Mouse (Mus musculus) spleen, adult 2 months (tissue): ENCODE measurements at regions not wholly inside any gene's neighbourhood (a gene's known extent, or its start where the extent isn't known, plus 50 kb on each side); places are given as distances from the start of the nearest gene placed in this dataset.

Experiments
- DNase-seq, 2 experiments: peaks; one replicate each; pipeline versions ENCODE4 v3.0.0 to v3.0.0-alpha.2; 2012 to 2021; ENCODE audit warnings: low spot score in 2 of 2, low read depth in 1 of 2
- H3K27ac ChIP-seq: fragments of 200-500 bp; 2 replicates; pipeline ENCODE4 v1.5.1; 2012; ENCODE audit warnings: low read length, inconsistent platforms; ENCODE audit not compliant: insufficient read depth
- H3K27me3 ChIP-seq: fragments of 200-500 bp; 2 replicates; pipeline ENCODE4 v1.6.1; 2012; ENCODE audit warnings: mild to moderate bottlenecking, moderate library complexity, low read length, inconsistent platforms; ENCODE audit not compliant: control insufficient read depth, insufficient read depth
- H3K36me3 ChIP-seq: fragments of 200-500 bp; 2 replicates; pipeline ENCODE4 v1.6.1; 2012; ENCODE audit warnings: mild to moderate bottlenecking, low read length, inconsistent platforms; ENCODE audit not compliant: control insufficient read depth, insufficient read depth
- H3K4me1 ChIP-seq: fragments of 200-500 bp; 2 replicates; pipeline ENCODE4 v1.6.1; 2011; ENCODE audit warnings: inconsistent platforms; ENCODE audit not compliant: control insufficient read depth, insufficient read depth, insufficient read length
- H3K4me3 ChIP-seq: fragments of 200-500 bp; 2 replicates; pipeline ENCODE4 v1.5.1; 2011; ENCODE audit warnings: mild to moderate bottlenecking, inconsistent platforms; ENCODE audit not compliant: insufficient read depth, insufficient read length; ENCODE audit errors: extremely low read depth
- CTCF ChIP-seq: fragments of 200-500 bp; IDR thresholded peaks from 2 replicates; pipeline ENCODE4 v1.5.1; 2011; ENCODE audit warnings: mild to moderate bottlenecking, inconsistent platforms; ENCODE audit not compliant: insufficient read depth, insufficient read length, insufficient replicate concordance; ENCODE audit errors: extremely low read depth
- POLR2A ChIP-seq: fragments of 200-500 bp; IDR thresholded peaks from 2 replicates; pipeline ENCODE4 v1.6.1; 2011; ENCODE audit warnings: low read depth, low read length, inconsistent platforms
- WGBS: fragments of 180-500 bp; shearing (Covaris S2); methylation state at CpG from one replicate; pipeline ENCODE4 v1.1.7; 2018; 5-methylcytosine and 5-hydroxymethylcytosine counted together

- TF ChIP-seq CTCF (no peak), POLR2A (no peak)
- Histone ChIP-seq H3K27ac (no peak overlapping the region), H3K27me3 (no peaks in the 10 kb centered on the region), H3K4me1 (no peaks in the 10 kb centered on the region), H3K4me3 (no peak overlapping the region), H3K36me3 (no peaks in the 10 kb centered on the region)
- no peak for DNase-seq
- WGBS, result 87% methylated on average over 3 of the region's 3 CpGs
Measured at GRCm38 (mm10) chr9:115534198-115534597, 224.0 kb upstream of the Stt3b start.

- TF ChIP-seq POLR2A (no peak), CTCF (no peak)
- H3K27ac ChIP-seq, result no peak overlapping the region
- H3K4me3 ChIP-seq, result no peak overlapping the region
- DNase-seq, result no peak
- no peaks in the 10 kb centered on the region for H3K36me3 ChIP-seq
- H3K4me1 ChIP-seq, result peaks cover 7% of the 10 kb centered on the region; the same call in 1 of the 2 replicates
- no peaks in the 10 kb centered on the region for H3K27me3 ChIP-seq
- WGBS, result 44% methylated on average over 9 of the region's 9 CpGs
Measured at GRCm38 (mm10) chr9:115543665-115544064, 233.4 kb upstream of the Stt3b start.

GRCm38 (mm10) chr9:115545178-115545577, 235.0 kb upstream of the Stt3b start:
- H3K27ac ChIP-seq, result no peak overlapping the region
- H3K36me3 ChIP-seq, result no peaks in the 10 kb centered on the region
- H3K4me3 ChIP-seq, result no peak overlapping the region
- TF ChIP-seq CTCF, result no peak
- no peak for TF ChIP-seq POLR2A
- no peak for DNase-seq
- H3K27me3 ChIP-seq, result no peaks in the 10 kb centered on the region
- H3K4me1 ChIP-seq, result peaks cover 7% of the 10 kb centered on the region; the same call in 1 of the 2 replicates
- WGBS, result 86% methylated on average over 4 of the region's 4 CpGs

- TF ChIP-seq CTCF (no peak), POLR2A (no peak)
- Histone ChIP-seq H3K4me1 (peaks cover 7% of the 10 kb centered on the region; the same call in 1 of the 2 replicates), H3K27ac (no peak overlapping the region), H3K36me3 (no peaks in the 10 kb centered on the region), H3K27me3 (no peaks in the 10 kb centered on the region), H3K4me3 (no peak overlapping the region)
- 94% methylated on average over 2 of the region's 2 CpGs for WGBS
- no peak for DNase-seq
Measured at GRCm38 (mm10) chr9:115545792-115546191, 235.6 kb upstream of the Stt3b start.

- H3K27ac ChIP-seq, result no peak overlapping the region
- WGBS, result 70% methylated on average over 8 of the region's 8 CpGs
- no peak for DNase-seq
- peaks cover 7% of the 10 kb centered on the region; the same call in 1 of the 2 replicates for H3K4me1 ChIP-seq
- H3K27me3 ChIP-seq, result no peaks in the 10 kb centered on the region
- no peaks in the 10 kb centered on the region for H3K36me3 ChIP-seq
- H3K4me3 ChIP-seq, result no peak overlapping the region
- TF ChIP-seq CTCF, result no peak
- TF ChIP-seq POLR2A, result no peak
Measured at GRCm38 (mm10) chr9:115547625-115548325, 237.6 kb upstream of the Stt3b start.

GRCm38 (mm10) chr9:115548722-115549349, 238.6 kb upstream of the Stt3b start:
- H3K27ac ChIP-seq, result no peak overlapping the region
- no peak for TF ChIP-seq POLR2A
- TF ChIP-seq CTCF, result no peak
- H3K4me3 ChIP-seq, result no peak overlapping the region
- WGBS, result 86% methylated on average over 8 of the region's 8 CpGs
- H3K27me3 ChIP-seq, result no peaks in the 10 kb centered on the region
- DNase-seq, result no peak
- H3K36me3 ChIP-seq, result no peaks in the 10 kb centered on the region
- H3K4me1 ChIP-seq, result peaks cover 5% of the 10 kb centered on the region; the same call in 1 of the 2 replicates

GRCm38 (mm10) chr9:115551080-115551479, 240.9 kb upstream of the Stt3b start:
- no peak for DNase-seq
- no peak for TF ChIP-seq CTCF
- TF ChIP-seq POLR2A, result no peak
- Histone ChIP-seq H3K27me3 (no peaks in the 10 kb centered on the region), H3K4me1 (peaks cover 4% of the 10 kb centered on the region; the same call in 1 of the 2 replicates), H3K4me3 (no peak overlapping the region), H3K36me3 (no peaks in the 10 kb centered on the region), H3K27ac (no peak overlapping the region)
- WGBS, result 77% methylated on average over 11 of the region's 11 CpGs
